Mouse (Mus musculus) liver, adult (tissue): ENCODE data around the gene Syt11.
"Not testable (repeated sequence)": the region's sequence is repeated elsewhere in the genome, so short reads cannot be mapped to it uniquely, and the experiment has no call there.

Experiments
- GATA4 ChIP-seq: IDR thresholded peaks from 2 replicates; pipeline ENCODE4 v1.6.1; 2014; ENCODE audit warnings: mild to moderate bottlenecking, low read length; ENCODE audit not compliant: insufficient replicate concordance

The Syt11 gene

GRCm38 (mm10) chr3:88774939-88775841, at the start of gene Syt11:
Syt11 (minus strand) TSS chr3:88775164.
- not testable (repeated sequence) for TF ChIP-seq GATA4

GRCm38 (mm10) chr3:88803910-88804540, 29.1 kb upstream of the Syt11 start:
- TF ChIP-seq GATA4 = no peak

- TF ChIP-seq GATA4 = no peak
Measured at GRCm38 (mm10) chr3:88784889-88785288, 9.9 kb upstream of the Syt11 start.

GRCm38 (mm10) chr3:88762401-88762831, 12.5 kb downstream of the Syt11 start:
- no peak for TF ChIP-seq GATA4

GRCm38 (mm10) chr3:88761619-88762018, 13.3 kb downstream of the Syt11 start:
- no peak for TF ChIP-seq GATA4

GRCm38 (mm10) chr3:88758045-88758500, 16.9 kb downstream of the Syt11 start:
- peak; percentile 43; the same call in 1 of the 2 replicates for TF ChIP-seq GATA4

- no peak for TF ChIP-seq GATA4
Measured at GRCm38 (mm10) chr3:88756276-88756675, 18.7 kb downstream of the Syt11 start.

- no peak for TF ChIP-seq GATA4
Measured at GRCm38 (mm10) chr3:88755541-88755940, 19.4 kb downstream of the Syt11 start.

- TF ChIP-seq GATA4 = no peak
Measured at GRCm38 (mm10) chr3:88754283-88754682, 20.7 kb downstream of the Syt11 start.

- no peak for TF ChIP-seq GATA4
Measured at GRCm38 (mm10) chr3:88746871-88747231, 28.1 kb downstream of the Syt11 start.

GRCm38 (mm10) chr3:88746139-88746870, 28.7 kb downstream of the Syt11 start:
- no peak for TF ChIP-seq GATA4

GRCm38 (mm10) chr3:88745534-88745933, 29.4 kb downstream of the Syt11 start:
- TF ChIP-seq GATA4 = no peak

GRCm38 (mm10) chr3:88740147-88740546, 34.8 kb downstream of the Syt11 start:
- no peak for TF ChIP-seq GATA4

GRCm38 (mm10) chr3:88738641-88739040, 36.3 kb downstream of the Syt11 start:
- no peak for TF ChIP-seq GATA4

GRCm38 (mm10) chr3:88736556-88736955, 38.4 kb downstream of the Syt11 start:
- no peak for TF ChIP-seq GATA4
